In the genomic region with DNA sequence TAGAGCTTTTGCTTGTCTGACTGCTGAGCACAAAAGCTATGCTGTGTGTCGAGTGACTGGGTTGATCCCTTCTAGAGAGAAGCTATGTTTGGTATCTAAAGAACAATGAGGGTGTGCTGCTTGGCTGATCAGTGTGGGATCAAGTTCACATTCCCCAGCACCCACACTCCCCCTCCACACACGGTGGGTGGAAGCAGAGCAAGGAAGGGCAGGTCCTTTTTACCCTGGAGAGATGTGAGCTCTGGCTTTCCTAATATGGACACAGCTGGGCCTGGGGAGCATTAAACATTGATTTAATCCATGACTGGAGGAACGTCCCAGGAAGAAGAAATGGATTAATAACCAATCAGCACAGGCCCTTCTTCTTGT, we compare ENCODE assay signal across 10 mouse cellular contexts.
A peak's percentile ranks its signal among the peaks of the same experiment; 100 is the strongest.
DNase-seq lines count a peak whose midpoint lies in the region.
"Had no signal": no experiment of that assay in that cellular context is flagged by ENCODE, and none has a peak within 500 bp of the region (broad histone marks: within the 10 kb centered on the region; RNA-seq: fewer than 3 reads in every experiment).

No protein-coding gene starts in this region.

- intact Hi-C loops in heart, postnatal 36 days (cut with DNase I): loop anchor here (5.0 kb wide), 1 partner anchor 259 kb away; no protein-coding TSS in a partner anchor

- DNase-seq in heart, adult 11 months: peak; percentile 94
- no peak for DNase-seq in heart, postnatal 36 days
- peak; percentile 41 for DNase-seq in urinary bladder, postnatal 14 days (ENCODE audit: low spot score)
- no peak for DNase-seq in urinary bladder, postnatal 25 days (ENCODE audit: low spot score)
- DNase-seq in kidney, postnatal 4 days: peak; percentile 59 to 76
- no peak for DNase-seq in gastrocnemius, postnatal 25 days
- DNase-seq in cerebellum, adult 9-10 months: no peak
- no peak for DNase-seq in right cerebral cortex, adult 2 months (ENCODE audit: low spot score in 2 of 2)
- DNase-seq: cerebellum, postnatal 14 days; thymus, postnatal 4 days had no signal

Comparison
In these comparisons a context has a peak if more than half of its experiments do, and no peak if none do; other contexts are left out.
1. DNase-seq: peak in heart, adult 11 months (single experiment), urinary bladder, postnatal 14 days (single experiment) and kidney, postnatal 4 days (2 of 2); none in heart, postnatal 36 days (0 of 2), urinary bladder, postnatal 25 days (single experiment), gastrocnemius, postnatal 25 days (single experiment), cerebellum, adult 9-10 months (single experiment) and right cerebral cortex, adult 2 months (0 of 2).